ENCODE assay signal across 25 mouse cellular contexts in the genomic region with DNA sequence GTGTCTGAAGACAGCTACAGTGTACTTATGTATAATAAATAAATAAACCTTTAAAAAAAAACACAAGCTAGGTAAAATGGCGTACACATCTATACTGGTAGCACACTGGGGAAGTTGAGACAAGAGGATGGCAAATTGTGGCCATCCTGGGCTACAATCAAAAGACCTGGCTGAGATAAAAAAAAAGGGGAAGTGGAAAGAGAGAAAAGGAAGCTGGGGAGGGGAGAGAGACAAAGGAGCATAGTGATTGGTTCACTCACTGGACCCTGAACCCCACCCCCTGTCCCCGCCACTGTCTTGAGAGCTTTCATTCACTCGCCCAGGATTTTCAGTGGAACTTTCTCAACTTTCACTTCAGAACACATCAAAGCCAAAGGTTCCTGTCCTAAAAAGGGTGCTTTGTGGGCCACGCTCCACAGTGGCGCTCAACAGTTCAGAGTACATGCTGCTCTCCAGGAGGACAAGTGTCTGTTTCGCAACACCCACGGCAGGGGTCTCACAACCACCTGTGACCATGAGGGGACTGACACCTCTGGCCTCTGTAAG. TPM values are rescaled to one million over a fixed set of nuclear protein-coding genes. Genes with fewer than 3 reads are reported as not detected.
A peak's percentile ranks its signal among the peaks of the same experiment; 100 is the strongest.
DNase-seq lines count a peak whose midpoint lies in the region; ATAC-seq and TF ChIP-seq lines count a peak whose summit lies in the region.
"Had no signal": no experiment of that assay in that cellular context is flagged by ENCODE, and none has a peak within 500 bp of the region (broad histone marks: within the 10 kb centered on the region; RNA-seq: fewer than 3 reads in every experiment).

No protein-coding gene starts in this region.

- peak; percentile 69 for DNase-seq in kidney, adult 9 months
- no peak for DNase-seq in lung, postnatal 36 days
- no peak for DNase-seq in left cerebral cortex, adult 2 months (ENCODE audit: extremely low spot score in 1 of 2, low spot score in 2 of 2)
- no peak for DNase-seq in spleen, adult 12 weeks (ENCODE audit: low spot score)
- DNase-seq: adrenal gland, postnatal 36 days; cerebellum, adult 9-10 months; gastrocnemius, adult 2 months; kidney, adult 18-20 months; lung, postnatal 14 days; thymus, adult 2 months; thymus, postnatal 4 days had no signal

- 84% methylated on average over 7 of the region's 7 CpGs for WGBS in kidney, embryonic 16.5 days
- WGBS in lung, embryonic 16.5 days: 72% methylated on average over 6 of the region's 7 CpGs
- WGBS in liver, embryonic 12.5 days (ENCODE audit: insufficient replicate concordance): 65% methylated on average over 7 of the region's 7 CpGs

- H3K4me3 ChIP-seq in kidney, embryonic 16.5 days (ENCODE audit: low read length): no peak overlapping the region
- H3K4me3 ChIP-seq in lung, embryonic 16.5 days (ENCODE audit: low read length): no peak overlapping the region
- H3K4me3 ChIP-seq in liver, embryonic 12.5 days: no peak overlapping the region
- no peak overlapping the region for H3K4me3 ChIP-seq in left cerebral cortex, adult 2 months
- H3K4me3 ChIP-seq: embryonic facial prominence, embryonic 15.5 days; gastrocnemius, adult 2 months; hindbrain, embryonic 10.5 days; liver, embryonic 15.5 days; megakaryocyte, embryonic 14.5 days; midbrain, embryonic 13.5 days had no signal

- H3K27ac ChIP-seq in kidney, embryonic 16.5 days (ENCODE audit: low read length): no peak overlapping the region
- H3K27ac ChIP-seq in lung, embryonic 16.5 days (ENCODE audit: low read length): no peak overlapping the region
- no peak overlapping the region for H3K27ac ChIP-seq in liver, embryonic 12.5 days
- H3K27ac ChIP-seq in left cerebral cortex, adult 2 months: no peak overlapping the region
- H3K27ac ChIP-seq: embryonic facial prominence, embryonic 15.5 days; gastrocnemius, adult 2 months; hindbrain, embryonic 10.5 days; hindbrain, postnatal 0 days; liver, embryonic 15.5 days; midbrain, embryonic 13.5 days; stomach, postnatal 0 days had no signal

- H3K4me1 ChIP-seq in kidney, embryonic 16.5 days (ENCODE audit: insufficient read depth, low read length): peaks cover 8% of the 10 kb centered on the region; the same call in 1 of the 2 replicates
- no peaks in the 10 kb centered on the region for H3K4me1 ChIP-seq in lung, embryonic 16.5 days (replicated peaks; ENCODE audit: control insufficient read depth, insufficient read depth, low read length)
- H3K4me1 ChIP-seq in liver, embryonic 12.5 days: peaks cover 38% of the 10 kb centered on the region
- H3K4me1 ChIP-seq: embryonic facial prominence, embryonic 15.5 days; hindbrain, embryonic 10.5 days; megakaryocyte, embryonic 14.5 days; midbrain, embryonic 13.5 days had no signal

- 0 out of 2 replicates have a peak, but pooled peaks cover 5% of the 10 kb centered on the region for H3K27me3 ChIP-seq in kidney, embryonic 16.5 days (ENCODE audit: insufficient read depth, low read length)
- H3K27me3 ChIP-seq in lung, embryonic 16.5 days (ENCODE audit: control insufficient read depth, insufficient read depth, low read depth, low read length): no peaks in the 10 kb centered on the region
- no peaks in the 10 kb centered on the region for H3K27me3 ChIP-seq in liver, embryonic 12.5 days (replicated peaks)
- H3K27me3 ChIP-seq: embryonic facial prominence, embryonic 15.5 days; liver, embryonic 15.5 days; midbrain, embryonic 13.5 days had no signal

- intact Hi-C loops in left cerebral cortex, adult 2 months (cut with DNase I): no loop called here

- ATAC-seq in kidney, embryonic 16.5 days (ENCODE audit: low FRiP score, low TSS enrichment): no peak
- peak; percentile 36; the same call in 1 of the 2 replicates for ATAC-seq in lung, embryonic 16.5 days (ENCODE audit: low read depth)
- no peak for ATAC-seq in liver, embryonic 12.5 days
- ATAC-seq: forebrain, embryonic 14.5 days; hindbrain, postnatal 0 days; midbrain, embryonic 13.5 days had no signal

- no peak overlapping the region for H3K4me2 ChIP-seq in kidney, embryonic 16.5 days (replicated peaks; ENCODE audit: low read depth, low read length)
- H3K4me2 ChIP-seq in lung, embryonic 16.5 days (ENCODE audit: low read depth, low read length): no peak overlapping the region
- peak overlapping the region; percentile 41 for H3K4me2 ChIP-seq in liver, embryonic 12.5 days
- H3K4me2 ChIP-seq: embryonic facial prominence, embryonic 15.5 days; heart, embryonic 11.5 days; liver, embryonic 15.5 days; midbrain, embryonic 13.5 days had no signal

- H3K9me3 ChIP-seq in kidney, embryonic 16.5 days (ENCODE audit: low read length): no peaks in the 10 kb centered on the region
- no peaks in the 10 kb centered on the region for H3K9me3 ChIP-seq in lung, embryonic 16.5 days (ENCODE audit: control insufficient read depth, low read length)
- no peaks in the 10 kb centered on the region for H3K9me3 ChIP-seq in liver, embryonic 12.5 days (replicated peaks)
- H3K9me3 ChIP-seq: embryonic facial prominence, embryonic 15.5 days; G1E; hindbrain, embryonic 10.5 days; liver, embryonic 15.5 days; megakaryocyte, embryonic 14.5 days; midbrain, embryonic 13.5 days had no signal

- no peaks in the 10 kb centered on the region for H3K36me3 ChIP-seq in kidney, embryonic 16.5 days (ENCODE audit: insufficient read depth, low read length)
- H3K36me3 ChIP-seq in lung, embryonic 16.5 days (ENCODE audit: control insufficient read depth, insufficient read depth, low read length): no peaks in the 10 kb centered on the region
- no peaks in the 10 kb centered on the region for H3K36me3 ChIP-seq in liver, embryonic 12.5 days
- H3K36me3 ChIP-seq: embryonic facial prominence, embryonic 15.5 days; hindbrain, embryonic 10.5 days; liver, embryonic 15.5 days; midbrain, embryonic 13.5 days had no signal

- H3K9ac ChIP-seq in kidney, embryonic 16.5 days (replicated peaks; ENCODE audit: low read length): no peak overlapping the region
- H3K9ac ChIP-seq in lung, embryonic 16.5 days (ENCODE audit: low read length): no peak overlapping the region
- no peak overlapping the region for H3K9ac ChIP-seq in liver, embryonic 12.5 days
- H3K9ac ChIP-seq: embryonic facial prominence, embryonic 15.5 days; liver, embryonic 15.5 days; midbrain, embryonic 13.5 days had no signal

- TF ChIP-seq CTCF in left cerebral cortex, adult 2 months (IDR thresholded peaks at IDR 0.05): no peak

RNA-seq across cellular contexts. Expression of a gene that starts 9.6 kb away (rescaled TPM):
- 107 TPM in 2 replicates for polyA plus RNA-seq in kidney, embryonic 16.5 days (2015; fragmentation: Nextera tagmentation; extraction: Ambion mirVana)
- 48.4 and 50.8 TPM in 2 replicates for polyA plus RNA-seq in lung, embryonic 16.5 days (2015; fragmentation: Nextera tagmentation; extraction: Ambion mirVana)
- 6.3 and 7.2 TPM in 2 replicates for polyA plus RNA-seq in liver, embryonic 12.5 days (2016; fragmentation: Nextera tagmentation; extraction: Ambion mirVana)
- 10 to 100 TPM; 22.0 to 25.1 TPM for total RNA-seq in left cerebral cortex, adult 2 months (2021)
- total RNA-seq: neutrophil, adult 5-6 weeks had no signal
